Mouse (Mus musculus) forebrain, embryonic 12.5 days (tissue): ENCODE results near the gene 4930544G11Rik. TPM values are rescaled to one million over a fixed set of nuclear protein-coding genes. Genes with fewer than 3 reads are reported as not detected.

Source experiments
- ATAC-seq: fragments of 200-750 bp; cut with Nextera tagmentation; 2 replicates; pipeline ENCODE4 v1.8.0; 2017; ENCODE audit warnings: moderate TSS enrichment; ENCODE audit not compliant: low FRiP score
- H3K27ac ChIP-seq: fragments of 300-500 bp; sonication (generic); 2 replicates; pipeline ENCODE4 v1.5.1; 2016; ENCODE audit warnings: mild to moderate bottlenecking
- H3K27me3 ChIP-seq: fragments of 300-500 bp; sonication (generic); 2 replicates; pipeline ENCODE4 v1.6.1; 2016; ENCODE audit warnings: mild to moderate bottlenecking
- H3K36me3 ChIP-seq: fragments of 300-500 bp; sonication (generic); replicated peaks from 2 replicates; pipeline ENCODE4 v1.6.1; 2016; ENCODE audit warnings: mild to moderate bottlenecking
- H3K4me1 ChIP-seq: fragments of 300-500 bp; sonication (generic); 2 replicates; pipeline ENCODE4 v1.6.1; 2016
- H3K4me2 ChIP-seq: fragments of 300-500 bp; sonication (generic); 2 replicates; pipeline ENCODE4 v1.6.1; 2016; ENCODE audit warnings: mild to moderate bottlenecking, moderate library complexity
- H3K4me3 ChIP-seq: fragments of 300-500 bp; sonication (generic); replicated peaks from 2 replicates; pipeline ENCODE4 v1.5.1; 2016; ENCODE audit warnings: mild to moderate bottlenecking
- H3K9ac ChIP-seq: fragments of 300-500 bp; sonication (generic); 2 replicates; pipeline ENCODE4 v1.6.1; 2016; ENCODE audit warnings: mild to moderate bottlenecking
- H3K9me3 ChIP-seq: fragments of 300-500 bp; sonication (generic); 2 replicates; pipeline ENCODE4 v1.6.1; 2016
- WGBS: fragments of 180-500 bp; shearing (Covaris S2); methylation state at CpG from one replicate; pipeline ENCODE4 v1.1.7; 2016; 5-methylcytosine and 5-hydroxymethylcytosine counted together
- polyA plus RNA-seq: library from polyadenylated mRNA; unstranded; fragments of >200 nt; fragmentation: Nextera tagmentation; extraction: Ambion mirVana; gene quantifications from 2 replicates; pipeline ENCODE4 v1.2.1, GENCODE M21; 2016

The 4930544G11Rik gene
- polyA plus RNA-seq, 1 experiment from 2014 or later = not detected

GRCm38 (mm10) chr6:65970410-65970809 lies 18.0 kb downstream of the 4930544G11Rik start:
- H3K4me2 ChIP-seq = no peak overlapping the region
- no peak for ATAC-seq
- peaks cover 6% of the 10 kb centered on the region; the same call in 1 of the 2 replicates for H3K4me1 ChIP-seq
- WGBS = 85% methylated on average over 9 of the region's 9 CpGs
- H3K9me3 ChIP-seq = no peaks in the 10 kb centered on the region
- no peak overlapping the region for H3K27ac ChIP-seq
- H3K27me3 ChIP-seq = no peaks in the 10 kb centered on the region
- H3K4me3 ChIP-seq = no peak overlapping the region
- no peak overlapping the region for H3K9ac ChIP-seq
- no peaks in the 10 kb centered on the region for H3K36me3 ChIP-seq

DNA sequence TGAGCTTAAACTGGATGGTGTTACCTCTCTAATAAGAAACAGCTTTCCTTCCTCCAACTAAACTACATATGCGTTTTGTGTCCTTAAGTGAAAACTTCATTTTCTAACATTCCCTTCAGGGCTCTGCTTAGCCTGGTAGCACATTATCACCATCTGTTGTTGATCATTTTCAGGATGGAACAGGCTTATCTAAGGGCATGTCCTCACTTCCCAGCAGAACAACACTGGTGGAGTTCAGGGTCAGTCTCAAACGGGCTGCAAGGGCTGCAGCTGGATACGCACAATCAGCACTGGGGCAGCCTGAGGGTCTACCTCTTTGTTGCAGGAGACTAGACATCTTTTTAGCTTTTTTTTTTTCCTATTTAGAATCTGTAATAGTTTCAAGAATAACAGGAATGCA lies 39.7 kb downstream of the 4930544G11Rik start:
- no peak overlapping the region for H3K9ac ChIP-seq
- no peak overlapping the region for H3K27ac ChIP-seq
- H3K4me3 ChIP-seq = no peak overlapping the region
- no peaks in the 10 kb centered on the region for H3K36me3 ChIP-seq
- WGBS = 85% methylated on average over 3 of the region's 3 CpGs
- ATAC-seq = no peak
- no peaks in the 10 kb centered on the region for H3K4me1 ChIP-seq
- no peaks in the 10 kb centered on the region for H3K27me3 ChIP-seq
- no peak overlapping the region for H3K4me2 ChIP-seq
- H3K9me3 ChIP-seq = no peaks in the 10 kb centered on the region

DNA sequence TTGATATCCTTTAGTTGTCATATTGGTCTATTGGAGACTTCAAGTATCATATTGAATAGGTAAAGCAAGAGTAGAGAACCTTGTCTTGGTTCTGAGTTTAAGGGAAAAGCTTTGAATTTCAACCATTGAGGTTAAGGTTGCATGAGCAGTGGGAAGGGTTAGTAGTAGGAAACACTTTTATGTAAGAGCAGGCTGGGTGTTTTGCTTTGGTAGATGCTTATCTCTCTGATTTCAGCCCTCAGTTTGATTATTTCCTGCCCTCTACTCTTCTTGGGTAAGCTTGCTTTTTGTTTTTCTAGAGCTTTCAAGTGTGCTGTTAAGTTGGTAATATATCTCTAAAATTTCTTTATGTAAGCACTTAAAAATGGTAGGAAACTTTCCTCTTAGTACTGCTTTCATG lies 45.9 kb downstream of the 4930544G11Rik start:
- Histone ChIP-seq H3K9me3 (no peaks in the 10 kb centered on the region), H3K9ac (no peak overlapping the region), H3K4me1 (no peaks in the 10 kb centered on the region), H3K27ac (no peak overlapping the region), H3K36me3 (no peaks in the 10 kb centered on the region), H3K4me2 (no peak overlapping the region), H3K27me3 (no peaks in the 10 kb centered on the region), H3K4me3 (no peak overlapping the region)
- no peak for ATAC-seq

Other genes with a start within 250 kb of the 4930544G11Rik start
- 11.9 and 13.2 TPM in 2 replicates for gene Prdm5, start 173.6 kb upstream of the 4930544G11Rik start, polyA plus RNA-seq